Mouse (Mus musculus): ENCODE measurements around the gene Rad51b.
"Not testable (repeated sequence)": the region's sequence is repeated elsewhere in the genome, so short reads cannot be mapped to it uniquely, and the experiment has no call there.

The Rad51b gene

DNA sequence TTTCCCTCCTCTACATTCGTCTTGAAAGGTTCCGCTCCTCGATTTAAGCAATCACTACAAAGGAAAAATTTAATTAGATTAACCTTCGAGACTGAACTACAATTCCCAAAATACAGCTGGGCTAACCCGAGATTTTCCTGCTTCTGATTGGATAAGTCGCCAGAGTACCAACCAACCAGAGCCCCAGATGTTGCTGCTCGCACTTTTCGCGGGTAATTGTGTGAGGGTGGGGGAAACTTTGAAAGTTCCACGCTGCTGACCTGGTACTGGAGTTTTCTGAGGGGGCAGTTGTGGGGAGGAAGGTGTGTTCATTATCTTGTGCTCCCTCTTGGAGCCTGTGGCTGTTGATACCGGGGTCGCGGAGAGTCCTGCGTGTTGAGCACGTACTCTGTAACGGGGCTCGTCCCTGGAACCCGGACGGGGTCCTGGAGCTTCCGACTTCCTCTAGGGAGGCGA is at the start of gene Rad51b:
Gene Rad51b, plus strand, starts transcription at position 162 of the 456 bp plus-strand sequence.
- in situ Hi-C loops (cut with MboI, MseI), result loop anchor here (5.0 kb wide), 1 partner anchor 105 kb away; the partner anchor contains the start of gene Rdh11

DNA sequence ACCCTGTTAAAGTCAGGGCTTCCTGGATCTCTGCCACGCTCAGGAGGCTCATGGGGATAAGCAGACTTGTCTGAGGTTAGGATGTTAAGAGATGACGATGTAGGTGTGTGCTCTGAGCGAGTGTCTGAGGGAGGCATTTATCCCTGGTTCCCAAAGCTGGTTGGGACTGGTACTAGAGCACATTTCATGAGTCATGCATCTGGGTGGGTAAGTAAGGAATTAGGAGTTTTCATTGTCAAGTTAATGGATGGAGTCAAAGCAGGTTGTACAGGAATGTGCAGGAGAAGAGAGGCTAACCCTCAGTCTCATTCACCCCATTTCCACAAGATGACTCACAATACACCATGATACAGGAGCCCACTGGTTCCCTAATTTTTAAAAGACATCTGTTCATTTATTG is 49.0 kb upstream of the Rad51b start:
- in situ Hi-C loops (cut with MboI, MseI), result no loop called here

DNA sequence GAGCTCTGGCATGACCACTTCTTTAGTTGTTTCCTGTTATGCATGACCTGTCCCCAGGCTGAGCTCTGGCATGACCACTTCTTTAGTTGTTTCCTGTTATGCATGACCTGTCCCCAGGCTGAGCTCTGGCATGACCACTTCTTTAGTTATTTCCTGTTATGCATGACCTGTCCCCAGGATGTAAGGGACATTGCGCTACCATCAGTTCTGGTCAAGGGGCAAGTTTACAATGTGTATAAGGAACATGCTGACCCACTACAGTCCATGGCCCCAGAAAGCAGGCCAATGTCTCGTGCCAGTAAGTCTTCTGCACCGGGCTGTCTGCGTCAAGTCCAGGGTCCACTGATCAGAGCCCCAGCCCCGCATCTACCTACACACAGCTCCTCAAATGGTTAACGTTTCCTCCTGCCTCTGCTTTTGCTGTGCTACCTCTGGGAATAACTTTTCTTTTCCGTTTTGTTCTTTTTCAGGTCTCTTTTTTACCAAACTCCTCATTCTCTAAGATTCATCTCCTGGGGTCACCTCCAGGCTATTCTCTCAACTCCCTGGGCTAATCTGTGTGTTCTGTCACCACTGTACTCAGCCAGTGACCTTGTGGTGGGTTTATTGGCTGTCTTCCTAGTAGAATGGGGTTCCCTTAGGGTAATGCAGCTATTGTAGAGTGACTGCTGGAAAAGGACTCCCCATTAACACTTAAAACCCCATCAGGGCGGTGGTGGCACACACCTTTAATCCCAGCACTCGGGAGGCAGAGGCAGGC is 43.6 kb upstream of the Rad51b start:
- in situ Hi-C loops (cut with MboI, MseI), result no loop called here

DNA sequence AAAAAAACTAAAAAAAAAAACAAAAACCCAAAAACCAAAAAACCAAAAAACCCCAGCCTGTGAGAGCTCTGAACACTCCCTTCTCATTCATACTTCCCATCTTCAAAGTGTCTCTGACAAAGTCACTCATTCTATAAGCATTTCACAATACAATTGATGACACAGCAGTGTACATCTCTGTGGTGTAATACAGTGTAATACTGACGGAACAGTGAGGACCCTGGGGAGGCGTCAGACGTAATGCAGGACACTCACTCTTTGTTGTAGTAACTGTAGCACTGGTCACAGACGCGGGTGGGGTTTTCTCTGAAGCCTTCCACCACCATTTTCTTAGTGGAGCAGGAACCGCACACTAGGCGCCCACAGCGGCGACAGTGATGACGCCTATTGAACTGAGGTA is 42.1 kb upstream of the Rad51b start:
- in situ Hi-C loops (cut with MboI, MseI), result no loop called here

DNA sequence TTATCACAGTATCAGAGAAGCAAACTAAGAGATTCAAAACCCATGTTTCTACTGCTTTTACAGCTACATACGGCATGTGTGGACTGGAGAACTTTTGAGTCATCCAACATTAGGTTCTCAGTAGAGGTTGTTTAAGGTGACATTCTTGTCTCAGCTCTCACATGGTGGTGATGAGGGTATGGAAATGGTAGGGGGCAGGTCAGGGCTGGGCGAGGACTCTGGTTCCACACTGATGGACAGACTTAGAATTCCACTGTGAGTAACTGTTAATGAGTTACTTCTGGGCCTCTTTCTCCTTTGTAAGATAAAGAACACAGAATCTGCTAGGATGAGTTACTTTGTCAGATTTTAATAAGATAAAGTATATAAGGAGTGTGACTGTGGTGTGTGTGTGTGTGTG is 36.9 kb upstream of the Rad51b start:
- in situ Hi-C loops (cut with MboI, MseI), result no loop called here

DNA sequence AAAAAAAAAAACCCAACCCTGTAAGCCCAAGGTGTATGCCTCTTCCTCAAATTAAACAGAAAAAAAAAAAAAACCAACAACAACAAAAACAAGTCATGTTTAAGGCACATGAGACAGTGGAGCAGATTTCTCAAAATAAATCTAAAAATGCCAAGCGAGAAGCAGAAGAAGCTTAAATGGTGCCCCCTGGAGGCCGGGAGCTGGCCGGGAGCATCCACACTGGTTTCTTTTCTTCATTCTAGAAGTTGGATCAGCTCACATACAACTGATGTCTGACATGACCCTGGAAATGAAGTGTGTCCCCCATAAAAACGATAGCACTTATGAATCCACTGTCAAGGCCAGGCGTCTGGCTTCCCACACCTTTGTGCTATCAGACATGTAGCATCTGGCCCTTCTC is 36.0 kb upstream of the Rad51b start:
- in situ Hi-C loops (cut with MboI, MseI), result no loop called here

DNA sequence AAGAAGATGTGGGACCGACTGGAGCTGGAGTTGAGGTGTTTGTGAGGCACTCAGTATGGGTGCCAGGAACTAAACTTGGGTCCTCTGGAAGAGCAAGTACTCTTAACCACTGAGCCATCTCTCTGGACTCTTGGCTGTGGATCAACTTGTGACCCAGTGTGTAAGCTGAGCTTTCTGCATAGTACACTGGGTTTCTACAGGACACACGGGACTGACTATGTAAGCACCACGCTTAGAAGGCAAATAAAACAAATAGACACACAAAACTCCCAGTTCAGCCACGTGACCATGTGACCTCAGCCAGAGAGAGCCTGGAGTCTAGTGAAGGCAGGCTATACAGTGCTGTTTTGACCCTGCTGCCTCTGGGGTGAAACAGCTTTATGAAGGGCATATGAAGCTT is 24.5 kb upstream of the Rad51b start:
- in situ Hi-C loops (cut with MboI, MseI), result no loop called here

DNA sequence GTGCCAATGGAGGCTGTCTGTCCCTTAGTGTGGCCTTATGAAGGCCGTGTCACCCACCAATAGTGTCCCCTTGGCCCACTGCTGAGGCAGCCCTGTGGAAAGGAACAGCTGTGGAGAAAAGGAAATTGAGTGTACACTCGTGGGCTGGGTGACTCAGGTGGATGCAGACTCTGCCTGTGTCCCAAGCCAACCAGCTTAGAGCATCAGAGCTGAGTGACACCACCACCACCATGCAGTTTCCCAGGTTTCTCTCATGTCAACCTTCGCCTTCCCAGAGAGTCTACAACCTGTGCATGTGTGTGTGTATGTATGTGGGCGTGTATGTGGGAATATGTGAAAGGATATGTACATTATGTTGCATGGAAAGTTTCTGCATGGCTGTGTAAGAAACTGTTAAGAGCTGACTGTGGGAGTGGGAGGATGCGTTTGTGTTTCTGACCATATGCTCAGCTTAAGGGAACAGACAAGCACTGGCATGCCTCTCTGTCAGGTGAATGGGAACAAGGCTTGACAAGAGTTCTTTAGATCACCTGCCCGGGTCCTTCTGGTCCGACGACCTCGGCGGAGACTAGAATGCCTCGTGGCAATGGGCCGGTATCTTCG is 17.5 kb upstream of the Rad51b start:
- in situ Hi-C loops (cut with MboI, MseI), result no loop called here

DNA sequence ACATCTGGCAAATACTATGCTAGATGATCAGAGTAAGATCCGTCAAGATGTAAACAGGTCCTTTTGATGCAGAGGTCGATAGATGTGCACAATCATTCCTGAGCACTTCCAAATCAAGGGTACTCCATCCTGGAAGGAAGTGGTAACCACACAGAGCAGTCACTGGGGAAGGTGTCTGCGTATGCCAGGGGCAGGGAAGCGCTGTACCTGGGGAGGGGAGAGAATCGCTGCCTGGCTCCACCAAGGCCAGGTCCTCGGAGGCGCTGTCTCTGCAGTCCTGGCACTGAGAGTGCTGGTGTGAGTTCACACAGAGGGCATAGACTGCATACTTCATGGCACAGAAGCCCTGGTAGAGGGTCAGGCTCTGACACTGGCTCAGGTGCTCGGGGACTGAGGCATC is 14.5 kb upstream of the Rad51b start:
- in situ Hi-C loops (cut with MboI, MseI), result no loop called here

DNA sequence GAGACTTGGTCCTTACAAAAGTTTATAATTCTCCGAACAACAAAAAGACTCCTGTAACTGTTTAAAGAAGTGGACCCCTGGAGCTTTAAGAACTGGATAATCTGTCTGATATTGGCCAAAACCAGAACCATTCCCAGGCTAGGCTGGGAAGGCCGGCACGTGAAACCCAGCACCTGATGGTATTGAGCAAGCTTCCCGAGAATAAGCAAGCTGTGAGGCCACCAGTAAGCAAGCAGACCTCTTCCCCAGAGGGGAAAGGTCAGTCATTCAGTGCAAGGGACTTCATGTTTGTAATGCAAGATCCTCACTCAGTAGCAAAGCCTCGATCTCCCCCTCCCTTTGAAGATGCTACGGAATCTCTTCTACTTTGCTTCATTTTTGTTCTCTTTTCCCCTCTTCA is 4.2 kb upstream of the Rad51b start:
- in situ Hi-C loops (cut with MboI, MseI), result no loop called here

DNA sequence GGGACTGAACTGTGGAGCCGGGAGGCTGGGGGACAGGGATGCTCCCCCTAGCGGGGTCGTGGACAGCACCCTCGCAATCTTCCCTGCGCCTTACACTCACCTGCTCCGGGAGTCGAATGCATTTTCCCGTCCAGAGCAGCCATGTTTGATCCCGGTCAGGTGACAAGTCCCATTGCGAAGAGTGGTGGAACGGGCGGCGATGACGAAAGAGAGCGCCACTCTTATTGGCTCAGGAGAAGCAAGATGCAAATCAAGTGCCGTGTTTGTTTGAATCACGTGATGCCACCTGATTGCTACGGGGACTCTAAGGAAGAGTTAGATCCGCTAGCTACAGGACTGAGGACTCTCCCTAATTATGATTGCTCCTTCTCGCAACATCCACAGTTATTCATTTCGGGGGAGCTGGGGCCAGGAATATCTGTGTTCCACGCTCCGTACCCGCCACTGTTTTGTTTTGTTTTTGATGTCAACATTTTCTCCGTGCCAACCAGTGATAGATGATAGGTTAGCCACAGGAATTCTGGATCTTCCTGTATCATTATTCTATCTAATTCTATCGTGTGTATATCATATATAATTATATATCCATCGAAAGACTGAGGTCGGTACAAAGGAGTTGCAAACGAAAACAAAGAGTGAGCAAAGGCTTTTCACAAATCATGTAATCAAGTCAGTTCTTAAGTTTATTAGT is 811 bp upstream of the Rad51b start, which contains the start of gene Zfyve26:
Gene Zfyve26, minus strand, starts transcription at position 179 of the 691 bp plus-strand sequence.
- in situ Hi-C loops (cut with MboI, MseI), result loop anchor here (5.0 kb wide), 1 partner anchor 104 kb away; the partner anchor contains the start of gene Rdh11

DNA sequence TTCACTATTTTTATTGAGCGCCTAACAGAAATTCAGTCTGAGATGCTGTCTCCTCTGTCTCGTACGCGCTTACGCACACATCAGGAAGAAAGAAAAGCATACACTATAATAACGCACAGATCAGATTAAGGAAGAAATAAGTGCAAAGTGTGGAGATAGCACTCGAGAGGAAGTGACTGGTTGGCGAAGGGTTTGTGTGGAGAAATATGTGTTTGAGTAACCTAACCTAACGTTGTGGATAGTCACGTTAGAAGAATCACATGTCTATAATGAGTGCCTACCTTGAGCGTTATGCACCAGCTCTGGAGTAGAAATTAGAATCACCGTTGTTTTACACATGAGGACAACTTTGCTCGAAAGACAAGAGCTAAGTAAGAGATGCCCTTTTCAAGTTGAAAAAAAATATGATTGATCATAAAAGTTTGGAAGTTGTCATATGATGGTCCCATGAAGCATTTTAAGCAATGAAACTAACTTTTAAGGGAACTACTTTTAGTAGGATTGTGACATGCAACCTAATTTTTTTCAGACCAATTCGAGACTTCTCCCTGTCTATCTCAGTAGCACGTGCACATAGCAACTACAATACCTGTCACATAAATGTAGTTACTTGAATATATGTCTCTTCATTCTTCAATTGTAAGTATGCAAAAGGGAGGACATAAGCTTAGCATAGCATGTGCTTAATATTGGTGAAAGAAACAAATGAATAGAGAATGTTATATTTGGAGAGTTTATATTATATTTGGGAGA is 978 bp downstream of the Rad51b start:
- in situ Hi-C loops (cut with MboI, MseI), result loop anchor here (5.0 kb wide), 1 partner anchor 106 kb away; the partner anchor contains the start of gene Rdh11

DNA sequence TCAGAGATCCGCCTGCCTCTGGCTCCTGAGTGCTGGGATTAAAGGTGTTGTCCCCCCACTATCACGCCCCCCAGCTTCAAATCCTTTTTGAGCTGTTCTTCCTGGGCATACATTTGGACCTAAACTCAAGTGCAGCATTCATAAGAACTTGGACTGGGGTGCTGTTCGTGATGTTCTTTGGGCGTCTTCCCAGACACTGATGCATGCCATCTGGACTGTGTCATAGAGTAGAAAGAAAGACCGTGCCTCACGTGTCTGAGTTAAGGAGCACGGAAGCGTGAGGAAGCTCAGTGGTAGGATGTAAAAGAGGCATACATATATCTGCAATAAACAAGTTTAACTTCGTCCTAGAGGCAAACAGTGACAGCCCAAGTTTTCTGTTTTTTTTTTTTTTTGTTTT is 4.7 kb downstream of the Rad51b start:
- in situ Hi-C loops (cut with MboI, MseI), result no loop called here

DNA sequence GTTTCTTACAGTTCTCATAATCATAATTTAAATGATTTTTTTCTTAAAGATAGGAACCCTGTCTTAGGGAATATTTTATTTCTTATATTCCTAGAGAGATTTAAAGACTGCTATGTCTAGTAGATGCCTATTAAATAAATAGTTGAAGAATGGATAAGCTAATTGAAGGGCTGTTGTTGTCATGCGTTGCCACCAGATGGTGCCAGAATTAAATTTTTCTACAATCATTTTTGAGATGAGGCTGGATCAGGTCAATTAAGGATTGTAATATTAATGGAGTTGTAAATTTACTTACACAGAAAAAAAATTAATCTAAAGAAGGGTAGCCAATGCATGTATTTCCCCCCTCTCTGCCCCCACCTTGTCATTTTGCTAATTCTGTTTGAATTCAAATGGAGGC is 8.0 kb downstream of the Rad51b start:
- in situ Hi-C loops (cut with MboI, MseI), result no loop called here

DNA sequence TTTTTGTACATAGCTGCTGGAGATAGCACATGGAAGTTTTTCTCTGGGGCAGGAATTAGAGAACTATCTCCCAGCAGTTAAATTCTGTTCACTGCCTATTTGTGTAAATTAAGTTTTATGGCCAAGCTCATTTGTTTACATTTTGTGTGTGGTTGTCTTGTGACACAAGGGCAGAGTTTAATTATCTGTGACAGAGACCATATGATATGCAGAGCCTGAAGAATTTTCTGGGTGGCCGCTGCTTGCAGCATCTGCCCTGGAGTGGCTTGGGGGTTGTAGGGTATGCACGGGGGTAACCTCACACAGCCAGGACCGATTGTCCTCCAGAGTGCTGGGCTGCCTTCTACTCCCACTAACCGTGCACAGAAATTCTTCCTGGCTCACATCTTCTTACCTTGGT is 8.9 kb downstream of the Rad51b start:
- in situ Hi-C loops (cut with MboI, MseI), result no loop called here

DNA sequence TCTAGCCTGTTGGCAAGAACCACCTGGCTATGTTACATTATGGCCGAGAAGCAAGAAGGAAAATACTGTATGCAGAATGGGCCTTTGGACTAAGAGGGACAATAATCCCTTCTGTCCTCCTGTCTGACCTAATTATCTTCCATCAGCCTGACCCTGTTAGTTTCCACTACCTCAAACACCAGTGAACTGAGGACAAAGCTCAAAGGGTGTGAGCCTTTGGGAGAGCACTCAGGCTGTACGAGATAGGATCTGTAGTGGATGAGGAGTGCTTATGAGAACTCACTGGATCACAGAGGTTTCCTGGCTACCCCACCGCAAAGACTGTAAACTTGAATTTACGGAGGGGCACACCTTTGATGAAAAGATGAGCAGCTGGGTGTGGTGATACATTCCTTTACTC is 16.6 kb downstream of the Rad51b start:
- in situ Hi-C loops (cut with MboI, MseI), result no loop called here

DNA sequence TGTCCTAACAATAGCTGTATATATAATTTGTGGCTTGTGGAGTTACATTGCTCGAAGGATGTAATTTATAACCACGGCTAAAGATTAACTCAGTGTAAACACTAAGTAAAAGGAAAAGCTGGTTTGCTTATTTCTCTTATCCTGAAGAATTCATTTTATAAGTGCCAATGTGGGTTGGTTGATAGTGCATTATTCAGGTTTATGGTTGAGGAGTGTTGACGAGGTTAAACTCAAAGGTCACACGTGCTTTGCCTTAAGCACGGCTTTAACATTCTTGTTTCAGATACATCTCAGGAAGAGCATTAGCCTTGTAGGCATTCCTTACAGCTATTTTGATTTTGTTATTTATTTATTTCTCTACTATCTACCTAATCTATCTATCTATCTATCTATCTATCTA is 20.3 kb downstream of the Rad51b start:
- in situ Hi-C loops (cut with MboI, MseI), result no loop called here

DNA sequence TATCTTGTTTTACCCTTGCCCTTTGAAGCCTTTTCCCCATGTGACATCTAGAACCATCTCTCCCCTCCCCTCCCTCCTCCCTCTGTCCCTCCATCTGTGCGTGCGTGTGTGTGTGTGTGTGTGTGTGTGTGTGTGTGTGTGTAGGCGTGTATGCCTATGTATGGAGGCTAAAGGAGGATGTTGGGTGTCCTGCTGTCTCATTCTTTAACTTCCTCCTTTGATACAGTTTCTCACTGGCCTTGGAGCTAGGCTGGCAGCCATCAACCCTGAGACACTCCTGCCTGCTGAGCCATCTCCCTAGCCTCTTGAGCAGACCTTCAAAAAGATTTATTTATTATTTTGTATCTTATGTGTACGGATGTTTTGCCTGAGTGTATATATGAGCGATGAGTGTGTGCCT is 23.8 kb downstream of the Rad51b start:
- in situ Hi-C loops (cut with MboI, MseI), result no loop called here

DNA sequence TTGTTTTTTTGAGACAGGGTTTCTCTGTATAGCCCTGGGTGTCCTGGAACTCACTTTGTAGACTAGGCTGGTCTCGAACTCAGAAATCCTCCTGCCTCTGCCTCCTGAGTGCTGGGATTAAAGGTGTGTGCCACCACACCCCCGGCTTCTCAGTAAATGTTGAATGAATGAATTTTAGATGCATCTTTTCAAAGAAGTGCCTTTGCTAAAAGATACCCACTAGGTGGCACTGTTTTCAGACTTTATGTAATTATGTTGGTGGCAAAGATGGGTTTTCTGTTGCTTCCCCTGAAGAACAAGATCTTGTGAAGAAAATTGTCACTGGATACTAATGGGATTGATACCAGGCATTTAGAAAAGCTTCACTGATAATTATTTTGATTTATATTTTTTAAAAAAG is 25.5 kb downstream of the Rad51b start:
- in situ Hi-C loops (cut with MboI, MseI), result not testable (repeated sequence)

DNA sequence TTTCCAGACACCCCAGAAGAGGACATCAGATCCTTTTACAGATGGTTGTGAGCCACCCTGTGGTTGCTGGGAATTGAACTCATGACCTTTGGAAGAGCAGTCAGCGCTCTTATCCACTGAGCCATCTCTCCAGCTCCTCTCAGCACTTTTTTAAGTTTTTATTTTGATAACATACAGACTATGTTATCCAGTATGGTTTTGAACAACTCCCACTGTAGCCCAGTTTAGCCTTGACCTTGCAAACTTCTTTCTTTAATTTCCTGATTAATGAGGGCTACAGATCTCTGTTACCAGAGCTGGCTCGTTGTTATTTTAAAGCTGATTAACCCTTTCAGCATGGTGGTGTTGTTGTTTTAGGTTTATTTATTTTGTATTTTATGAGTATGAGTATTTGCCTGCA is 29.2 kb downstream of the Rad51b start:
- in situ Hi-C loops (cut with MboI, MseI), result no loop called here

DNA sequence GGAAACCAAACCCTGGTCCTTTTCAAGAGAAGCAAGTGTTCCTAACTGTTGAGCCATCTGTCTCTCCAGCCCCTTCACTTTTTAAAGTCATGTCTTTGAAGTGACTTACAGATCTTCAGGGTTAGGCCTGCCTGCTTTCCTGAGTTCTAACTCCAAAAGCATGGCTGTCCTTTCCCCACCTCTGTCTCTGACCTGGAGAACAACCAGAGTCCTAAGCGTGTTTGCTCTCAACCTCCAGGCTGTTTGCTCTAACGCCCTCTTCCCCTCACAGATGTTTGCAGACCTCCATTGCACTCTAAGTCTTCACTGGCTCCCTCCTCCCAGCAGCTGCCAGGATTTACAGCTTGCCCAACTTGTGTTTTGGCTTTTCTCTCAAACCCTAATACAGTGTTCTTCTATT is 29.7 kb downstream of the Rad51b start:
- in situ Hi-C loops (cut with MboI, MseI), result no loop called here

DNA sequence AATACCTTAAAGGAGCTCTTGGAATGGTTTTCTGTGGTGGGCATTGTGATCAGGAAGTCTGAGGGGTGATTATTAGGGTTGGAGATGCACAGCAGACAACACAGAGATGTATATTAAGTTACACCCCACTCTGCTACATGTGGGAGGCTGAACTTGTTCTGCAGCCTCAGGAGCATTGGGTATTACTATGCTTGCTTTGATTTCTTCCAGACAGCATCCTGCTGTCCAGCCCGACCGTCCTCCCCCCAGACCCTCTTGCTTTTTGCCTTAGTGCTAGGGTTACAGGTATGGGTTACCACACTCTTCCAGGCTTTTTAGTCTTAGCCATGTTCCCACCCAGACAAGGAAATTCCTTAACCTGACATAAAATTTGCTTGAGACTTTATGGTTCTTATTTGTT is 30.8 kb downstream of the Rad51b start:
- in situ Hi-C loops (cut with MboI, MseI), result no loop called here

Measured in T-helper 2 cell (primary cell).